Mouse (Mus musculus) heart, postnatal 10 days (tissue): ENCODE results near the gene Sec1. TPM values are rescaled to one million over a fixed set of nuclear protein-coding genes. Genes with fewer than 3 reads are reported as not detected.

Experiments used
- DNase-seq, 2 experiments: peaks; one replicate each; pipeline ENCODE4 v3.0.0; 2021
- intact Hi-C: fragments of 180-260 bp; cut with DNase I; formaldehyde crosslinking; loops from one replicate; pipeline ENCODE4 v1.15.1; 2025
- total RNA-seq, 2 experiments: library from RNA; stranded (reverse); gene quantifications; 2 replicates each; pipeline ENCODE4 v1.2.3; 2021

Gene Sec1
- total RNA-seq, 2 experiments from 2014 or later = 0.22 TPM; not detected in 1

GRCm38 (mm10) chr7:45644872-45645590, 49.2 kb downstream of the Sec1 start:
- intact Hi-C loops = no loop called here
- no peak for DNase-seq

GRCm38 (mm10) chr7:45644183-45644582, 50.0 kb downstream of the Sec1 start:
- DNase-seq = peak; percentile 58 to 63
- intact Hi-C loops = no loop called here

DNA sequence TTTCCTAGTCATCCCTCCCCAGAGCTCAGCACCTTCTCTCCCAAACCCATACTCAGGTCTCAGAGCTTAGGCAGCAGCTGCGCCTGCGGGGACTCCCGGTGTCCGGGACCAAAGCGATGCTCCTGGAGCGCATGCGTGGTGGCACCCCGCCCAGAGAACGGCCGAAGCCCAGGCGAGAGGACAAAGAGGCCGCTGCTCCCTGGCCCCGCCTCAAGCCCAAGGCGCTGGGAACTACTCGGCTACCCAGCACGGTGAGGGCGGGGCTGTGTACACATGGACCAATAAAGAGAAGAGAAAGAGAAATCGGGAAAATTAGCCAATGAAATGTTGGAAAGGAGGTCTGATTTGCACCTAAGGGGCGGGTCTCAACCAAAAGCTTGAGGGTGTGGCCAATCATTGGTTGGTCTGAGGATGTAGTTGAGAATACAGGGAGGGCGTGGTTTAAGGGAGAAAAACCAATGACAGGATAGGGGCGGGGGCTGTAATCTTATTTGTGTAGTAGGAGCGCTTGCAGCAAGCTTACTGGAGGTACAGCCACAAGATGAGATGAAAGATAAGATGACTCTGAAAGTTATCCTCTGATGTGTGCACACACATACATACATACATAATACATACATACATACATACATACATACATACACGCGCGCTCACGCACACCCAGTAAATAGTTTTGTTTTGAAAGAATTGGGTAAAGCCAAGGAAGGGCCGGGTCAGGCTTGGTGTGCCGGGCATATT, 50.6 kb downstream of the Sec1 start:
- DNase-seq = peak; percentile 93
- intact Hi-C loops = no loop called here

DNA sequence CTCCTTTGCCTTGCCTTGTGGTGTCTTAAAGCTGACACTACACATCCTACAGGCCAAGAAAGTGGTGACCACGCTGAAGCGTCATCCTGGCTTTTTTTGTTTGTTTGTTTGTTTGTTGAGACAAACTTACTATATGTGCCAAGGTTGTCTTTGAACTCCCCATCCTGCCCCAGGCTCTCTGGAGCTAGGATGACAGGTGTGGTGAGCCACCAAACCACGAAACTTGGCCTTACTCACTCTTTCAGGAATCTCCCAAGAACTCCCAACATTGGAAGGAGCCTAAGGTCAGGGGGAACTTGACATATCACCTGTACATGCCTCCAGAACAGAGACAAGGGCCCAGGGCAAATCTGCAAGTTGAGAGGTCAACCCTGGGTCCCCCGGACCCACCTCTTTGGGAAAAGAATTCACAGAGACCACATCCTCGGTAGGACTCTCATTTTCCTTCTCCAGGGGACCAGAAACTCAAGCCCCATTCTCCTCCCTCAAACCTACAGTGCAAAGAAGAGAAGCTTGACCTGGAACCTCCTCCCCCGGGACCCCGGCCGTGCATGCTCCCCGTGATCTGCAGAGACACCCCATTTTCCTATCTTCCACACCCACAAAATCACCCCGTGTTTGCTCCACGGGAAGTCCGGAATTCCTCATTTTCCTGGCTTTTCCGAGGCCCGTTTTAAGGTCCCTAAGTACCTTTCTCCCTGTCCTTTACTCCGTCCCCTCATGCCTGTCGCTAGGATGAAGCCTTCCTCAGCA, 51.5 kb downstream of the Sec1 start:
- intact Hi-C loops = no loop called here
- no peak for DNase-seq

- peak in 1 of 2 experiments; percentile 48 for DNase-seq
- intact Hi-C loops = no loop called here
Measured at GRCm38 (mm10) chr7:45642083-45642482, 52.1 kb downstream of the Sec1 start.

DNA sequence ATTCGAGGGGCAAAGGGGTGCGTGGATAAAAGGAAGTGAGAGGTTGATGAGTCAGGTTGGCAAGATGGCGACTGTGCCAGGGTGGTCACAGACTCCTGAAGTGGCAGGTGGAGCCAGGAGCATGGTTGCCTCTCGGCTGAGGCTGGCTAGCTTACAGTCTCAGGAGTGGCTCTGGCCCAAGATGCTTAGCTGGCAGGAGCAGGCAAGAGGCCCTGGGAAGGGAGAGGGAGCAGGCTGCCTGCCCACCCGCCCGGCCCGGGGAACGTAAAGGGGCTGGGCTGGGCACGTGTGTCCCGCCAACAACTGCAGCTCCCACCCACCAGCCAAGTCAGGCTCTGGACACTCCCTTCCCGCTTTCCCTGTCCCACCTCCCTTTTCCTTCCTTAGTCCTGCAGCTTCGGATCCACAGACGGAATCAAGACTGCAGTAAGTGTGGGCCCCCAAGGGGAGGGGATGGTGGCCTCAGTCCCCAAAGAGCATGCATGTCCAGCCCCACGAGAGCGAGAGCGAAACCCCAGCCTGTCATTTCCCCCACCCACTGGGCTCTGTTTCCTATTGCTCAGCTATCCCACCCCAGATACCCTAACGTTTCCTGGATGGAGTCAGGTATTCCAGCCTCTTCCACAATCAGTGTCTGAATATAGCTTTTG, 52.7 kb downstream of the Sec1 start:
- DNase-seq = peak; percentile 71 to 77
- intact Hi-C loops = loop anchor here (2.0 kb wide), 1 partner anchor 41 kb away; no protein-coding TSS in a partner anchor

GRCm38 (mm10) chr7:45640191-45640957, 53.8 kb downstream of the Sec1 start:
- intact Hi-C loops = loop anchor here (2.0 kb wide), 1 partner anchor 42 kb away; no protein-coding TSS in a partner anchor
- DNase-seq = peak in 1 of 2 experiments; percentile 49

DNA sequence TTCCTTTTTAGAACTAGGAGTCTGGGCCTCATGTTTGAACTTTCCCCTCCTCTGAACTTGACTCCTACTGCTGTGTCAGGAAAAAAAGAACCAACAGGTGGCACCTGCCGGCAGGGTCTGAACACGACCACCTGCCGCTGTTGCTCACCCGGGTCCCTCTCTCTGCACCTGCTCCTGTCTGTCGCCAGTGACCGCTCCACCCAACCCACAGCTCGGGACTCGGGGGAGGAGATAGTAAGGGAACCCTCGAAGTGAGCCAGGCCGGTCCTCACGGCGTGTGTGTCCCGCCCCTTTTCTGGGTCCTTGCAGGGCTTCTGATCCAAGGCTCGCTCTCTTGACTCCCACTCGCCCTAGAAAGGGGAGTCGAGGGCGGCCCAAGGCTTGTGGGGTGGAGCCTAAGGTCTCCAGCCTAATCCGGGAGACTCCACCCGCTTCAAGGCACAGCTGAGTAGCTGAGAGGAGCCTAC, 54.6 kb downstream of the Sec1 start, which contains the start of gene Mamstr:
Gene Mamstr, plus strand, starts transcription at position 417 of the 467 bp plus-strand sequence.
- intact Hi-C loops = loop anchor here (2.0 kb wide), 1 partner anchor 43 kb away; no protein-coding TSS in a partner anchor
- no peak for DNase-seq

- DNase-seq = peak; percentile 94 to 95
- intact Hi-C loops = no loop called here
Measured at GRCm38 (mm10) chr7:45638623-45639401, 55.4 kb downstream of the Sec1 start.

DNA sequence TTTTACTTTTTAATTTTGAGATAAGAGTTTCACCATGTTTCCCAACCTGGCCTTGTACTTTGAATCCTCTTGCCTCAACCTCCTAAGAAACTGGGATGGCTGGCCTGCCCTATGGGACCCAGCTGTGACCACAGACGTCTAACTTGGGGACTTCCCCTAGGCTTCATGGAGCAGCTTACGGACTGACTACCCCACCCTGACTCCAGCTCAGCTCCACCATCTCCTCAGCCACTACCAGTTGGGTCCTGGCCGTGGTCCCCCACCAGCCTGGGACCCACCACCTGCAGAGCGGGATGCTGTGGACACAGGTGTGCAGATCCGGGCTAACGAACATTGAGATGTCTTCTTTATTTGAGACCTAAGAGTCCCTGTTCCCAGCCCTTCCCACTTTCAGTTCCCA, 56.5 kb downstream of the Sec1 start:
- no peak for DNase-seq
- intact Hi-C loops = no loop called here

GRCm38 (mm10) chr7:45635711-45636688, 58.2 kb downstream of the Sec1 start:
- intact Hi-C loops = no loop called here
- DNase-seq = peak; percentile 80 to 81

DNA sequence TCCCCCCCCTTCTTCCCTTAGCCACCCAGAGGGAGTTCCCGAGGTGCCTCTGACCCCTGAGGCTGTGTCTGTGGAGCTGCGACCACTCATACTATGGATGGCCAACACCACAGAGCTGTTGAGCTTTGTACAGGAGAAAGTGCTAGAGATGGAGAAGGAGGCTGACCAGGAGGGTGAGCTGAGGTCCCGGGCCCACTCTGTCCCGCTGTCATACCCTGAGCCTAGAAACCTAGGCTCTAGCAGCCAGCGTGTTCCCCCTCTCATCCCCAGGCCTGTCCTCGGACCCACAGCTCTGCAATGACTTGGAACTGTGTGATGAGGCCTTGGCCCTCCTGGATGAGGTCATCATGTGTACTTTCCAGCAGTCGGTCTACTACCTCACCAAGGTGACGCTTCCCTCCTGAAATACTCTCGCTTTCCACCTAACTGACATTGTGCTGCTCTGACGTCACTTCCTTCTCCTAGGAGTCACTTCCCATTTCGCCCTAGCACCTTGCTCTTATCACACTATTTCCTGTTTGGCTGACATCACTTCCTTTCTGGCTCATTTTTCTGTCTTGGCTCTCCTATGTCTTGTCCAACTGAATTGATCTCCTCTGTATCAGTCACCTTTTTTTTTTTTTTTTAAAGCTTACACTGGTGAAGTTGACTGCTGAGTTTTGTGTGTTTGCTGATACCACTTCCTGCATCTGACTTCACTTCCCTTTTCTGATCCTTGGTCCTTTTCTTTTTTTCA, 59.1 kb downstream of the Sec1 start:
- intact Hi-C loops = no loop called here
- DNase-seq = peak in 1 of 2 experiments; percentile 58

GRCm38 (mm10) chr7:45632499-45632898, 61.7 kb downstream of the Sec1 start:
- intact Hi-C loops = no loop called here
- DNase-seq = peak; percentile 62 to 69

DNA sequence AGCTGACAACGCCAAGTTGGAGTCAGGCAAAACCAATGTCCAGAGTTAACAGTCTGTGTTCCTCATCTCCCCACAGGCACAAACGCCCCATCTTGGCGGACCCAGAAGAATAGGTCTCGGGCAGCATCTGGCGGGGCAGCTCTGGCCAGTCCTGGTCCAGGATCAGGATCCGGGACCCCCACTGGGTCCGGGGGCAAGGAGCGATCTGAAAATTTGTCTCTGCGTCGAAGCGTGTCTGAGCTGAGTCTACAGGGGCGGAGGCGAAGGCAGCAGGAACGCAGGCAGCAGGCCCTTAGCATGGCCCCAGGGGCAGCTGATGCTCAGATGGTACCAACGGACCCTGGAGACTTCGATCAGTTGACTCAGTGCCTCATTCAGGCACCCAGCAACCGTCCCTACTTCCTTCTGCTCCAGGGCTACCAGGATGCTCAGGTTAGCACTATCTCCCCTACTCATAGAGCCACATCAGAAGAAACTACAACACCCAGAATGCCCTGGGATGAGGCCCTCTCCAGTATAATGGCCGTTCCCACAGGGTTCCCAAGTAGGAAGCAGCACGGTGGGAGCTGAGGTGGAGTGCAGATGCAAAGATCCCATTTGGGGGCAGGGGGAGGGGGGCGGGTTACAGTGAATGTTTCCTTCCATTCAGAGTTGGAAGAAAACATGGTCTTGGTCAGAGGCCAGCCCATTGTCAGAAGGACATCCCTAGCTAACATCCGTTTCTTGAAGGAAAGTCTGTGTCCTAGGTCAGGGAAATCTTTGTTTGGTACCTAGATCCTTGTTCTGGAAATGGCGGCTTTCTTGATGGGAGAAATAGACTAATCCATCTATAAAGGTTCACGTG, 63.9 kb downstream of the Sec1 start:
- DNase-seq = peak in 1 of 2 experiments; percentile 36
- intact Hi-C loops = no loop called here

DNA sequence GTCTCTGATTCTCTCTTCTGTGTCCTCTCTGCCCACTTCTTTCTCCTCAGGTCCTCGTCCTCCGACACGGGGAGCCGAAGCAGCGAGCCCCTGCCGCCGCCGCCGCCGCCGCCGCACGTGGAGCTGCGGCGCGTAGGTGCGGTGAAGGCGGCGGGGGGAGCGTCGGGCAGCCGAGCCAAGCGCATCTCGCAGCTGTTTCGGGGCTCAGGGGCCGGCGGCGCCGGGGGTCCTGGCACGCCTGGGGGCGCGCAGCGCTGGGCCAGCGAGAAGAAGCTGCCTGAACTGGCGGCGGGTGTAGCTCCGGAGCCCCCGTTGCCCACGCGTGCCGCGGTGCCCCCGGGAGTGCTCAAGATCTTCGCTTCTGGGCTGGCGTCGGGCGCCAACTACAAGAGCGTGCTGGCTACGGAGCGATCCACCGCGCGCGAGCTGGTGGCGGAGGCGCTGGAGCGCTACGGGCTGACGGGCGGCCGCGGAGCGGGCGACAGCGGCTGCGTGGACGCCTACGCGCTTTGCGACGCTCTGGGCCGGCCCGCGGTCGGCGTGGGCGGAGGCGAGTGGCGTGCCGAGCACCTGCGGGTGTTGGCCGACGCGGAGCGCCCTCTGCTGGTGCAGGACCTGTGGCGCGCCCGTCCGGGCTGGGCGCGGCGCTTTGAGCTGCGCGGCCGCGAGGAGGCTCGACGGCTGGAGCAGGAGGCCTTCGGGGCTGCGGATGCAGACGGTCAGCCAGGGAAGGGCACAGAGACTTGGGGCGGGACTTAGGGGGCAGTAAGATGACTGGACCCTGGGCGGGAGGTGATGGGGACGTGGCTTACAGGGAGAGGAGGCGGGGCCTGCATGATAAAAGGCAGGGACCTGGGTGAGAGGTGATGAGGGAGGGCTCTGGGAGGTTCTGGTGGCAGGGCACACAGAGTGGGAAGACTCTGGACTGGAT, 65.6 kb downstream of the Sec1 start:
- intact Hi-C loops = loop anchor here (2.0 kb wide), 1 partner anchor 52 kb away; no protein-coding TSS in a partner anchor

More for the DNA sequence above, 65.6 kb downstream of the Sec1 start:
- DNase-seq = peak; percentile 92
